13 mouse cellular contexts compared by ENCODE assay signal in genomic region chr10:44599331-44599963, GRCm38 (mm10).
DNase-seq lines count a peak whose midpoint lies in the region; ATAC-seq and TF ChIP-seq lines count a peak whose summit lies in the region.
"Had no signal": no experiment of that assay in that cellular context is flagged by ENCODE, and none has a peak within 500 bp of the region (broad histone marks: within the 10 kb centered on the region; RNA-seq: fewer than 3 reads in every experiment).

No protein-coding gene starts in this region.

- TF ChIP-seq EP300 in MEL (IDR thresholded peaks at IDR 0.05; ENCODE audit: low read depth in 1 of 2, low read length in 2 of 2): peak in 1 of 2 experiments; percentile 37; a peak in 2 of 4 replicates

- H3K9ac ChIP-seq in liver, adult 2 months (ENCODE audit: low read depth, low read length): no peak overlapping the region
- no peak overlapping the region for H3K9ac ChIP-seq in liver, embryonic 11.5 days (ENCODE audit: low read depth, low read length)
- no peak overlapping the region for H3K9ac ChIP-seq in MEL (ENCODE audit: control insufficient read depth, low read depth, low read length, poor library complexity, severe bottlenecking)
- H3K9ac ChIP-seq in embryonic facial prominence, embryonic 15.5 days: no peak overlapping the region
- H3K9ac ChIP-seq in kidney, embryonic 15.5 days: no peak overlapping the region
- H3K9ac ChIP-seq: hindbrain, embryonic 13.5 days; limb, embryonic 15.5 days had no signal

- 70% methylated on average over 10 of the region's 10 CpGs for WGBS in liver, adult 2 months
- WGBS in liver, embryonic 11.5 days: 46% methylated on average over 10 of the region's 10 CpGs
- WGBS in embryonic facial prominence, embryonic 15.5 days: 38% methylated on average over 10 of the region's 10 CpGs
- 67% methylated on average over 10 of the region's 10 CpGs for WGBS in kidney, embryonic 15.5 days

- no peaks in the 10 kb centered on the region for H3K4me1 ChIP-seq in liver, adult 2 months (ENCODE audit: control insufficient read depth, insufficient read depth, low read length)
- H3K4me1 ChIP-seq in liver, embryonic 11.5 days (replicated peaks; ENCODE audit: control insufficient read depth, insufficient read depth, low read length): no peaks in the 10 kb centered on the region
- peaks cover 0 to 13% of the 10 kb centered on the region in 2 experiments; a peak in 2 of 4 replicates for H3K4me1 ChIP-seq in MEL (ENCODE audit: control insufficient read depth in 1 of 2, insufficient read depth in 2 of 2, low read length in 2 of 2)
- peaks cover 13% of the 10 kb centered on the region; the same call in 1 of the 2 replicates for H3K4me1 ChIP-seq in embryonic facial prominence, embryonic 15.5 days
- H3K4me1 ChIP-seq in kidney, embryonic 15.5 days: no peaks in the 10 kb centered on the region
- H3K4me1 ChIP-seq: heart, embryonic 10.5 days had no signal

- H3K27ac ChIP-seq in liver, adult 2 months (replicated peaks; ENCODE audit: insufficient read depth, low read depth, low read length): peak overlapping the region; percentile 76
- H3K27ac ChIP-seq in liver, embryonic 11.5 days (ENCODE audit: low read depth, low read length): no peak overlapping the region
- H3K27ac ChIP-seq in MEL (ENCODE audit: control insufficient read depth, low read depth, low read length): no peak overlapping the region
- no peak overlapping the region for H3K27ac ChIP-seq in embryonic facial prominence, embryonic 15.5 days (replicated peaks)
- H3K27ac ChIP-seq in kidney, embryonic 15.5 days: no peak overlapping the region
- H3K27ac ChIP-seq: heart, embryonic 10.5 days; hindbrain, embryonic 13.5 days; limb, embryonic 15.5 days had no signal

- H3K36me3 ChIP-seq in liver, adult 2 months (ENCODE audit: control insufficient read depth, insufficient read depth, low read length): no peaks in the 10 kb centered on the region
- H3K36me3 ChIP-seq in liver, embryonic 11.5 days (ENCODE audit: control insufficient read depth, insufficient read depth, low read length): no peaks in the 10 kb centered on the region
- H3K36me3 ChIP-seq in MEL (ENCODE audit: control insufficient read depth in 1 of 2, insufficient read depth in 2 of 2, low read length in 2 of 2): no peaks in the 10 kb centered on the region; a peak in 1 of 4 replicates
- no peaks in the 10 kb centered on the region for H3K36me3 ChIP-seq in embryonic facial prominence, embryonic 15.5 days
- H3K36me3 ChIP-seq in kidney, embryonic 15.5 days: no peaks in the 10 kb centered on the region
- H3K36me3 ChIP-seq: heart, embryonic 10.5 days; hindbrain, embryonic 13.5 days; limb, embryonic 15.5 days had no signal

- H3K79me2 ChIP-seq in liver, adult 2 months (ENCODE audit: control insufficient read depth, insufficient read depth, low read length): no peaks in the 10 kb centered on the region
- no peaks in the 10 kb centered on the region for H3K79me2 ChIP-seq in MEL (ENCODE audit: control insufficient read depth, insufficient read depth, low read length, poor library complexity)

- no peak overlapping the region for H3K4me2 ChIP-seq in liver, embryonic 11.5 days
- peak overlapping the region; percentile 27; the same call in 1 of the 2 replicates for H3K4me2 ChIP-seq in embryonic facial prominence, embryonic 15.5 days (replicated peaks)
- no peak overlapping the region for H3K4me2 ChIP-seq in kidney, embryonic 15.5 days
- H3K4me2 ChIP-seq: hindbrain, embryonic 13.5 days; limb, embryonic 15.5 days had no signal

- ATAC-seq in liver, embryonic 11.5 days (replicated peaks; ENCODE audit: low FRiP score): no peak
- no peak for ATAC-seq in embryonic facial prominence, embryonic 15.5 days (ENCODE audit: insufficient number of reproducible peaks, low FRiP score, low TSS enrichment, low read depth)
- peak; percentile 55; the same call in 1 of the 2 replicates for ATAC-seq in megakaryocyte, adult 5-6 weeks (ENCODE audit: poor library complexity, severe bottlenecking)
- no peak for ATAC-seq in kidney, embryonic 15.5 days (replicated peaks; ENCODE audit: low FRiP score)

- TF ChIP-seq CTCF in liver, adult 2 months (IDR thresholded peaks at IDR 0.05; ENCODE audit: low read depth, low read length): no peak
- TF ChIP-seq CTCF in MEL (IDR thresholded peaks at IDR 0.05 in 2 of 3, conservative IDR thresholded peaks at IDR 0.05 in 1 of 3; ENCODE audit: control insufficient read depth in 1 of 3, insufficient read depth in 1 of 3, low read depth in 2 of 3, low read length in 3 of 3, poor library complexity in 1 of 3, severe bottlenecking in 1 of 3): no peak

- H3K27me3 ChIP-seq in liver, adult 2 months (ENCODE audit: control insufficient read depth, insufficient read depth, low read length): no peaks in the 10 kb centered on the region
- H3K27me3 ChIP-seq in liver, embryonic 11.5 days (replicated peaks; ENCODE audit: control insufficient read depth, insufficient read depth, low read length): no peaks in the 10 kb centered on the region
- H3K27me3 ChIP-seq in MEL (ENCODE audit: control insufficient read depth in 1 of 2, insufficient read depth in 2 of 2, low read length in 2 of 2): no peaks in the 10 kb centered on the region
- H3K27me3 ChIP-seq in embryonic facial prominence, embryonic 15.5 days: no peaks in the 10 kb centered on the region
- no peaks in the 10 kb centered on the region for H3K27me3 ChIP-seq in kidney, embryonic 15.5 days
- H3K27me3 ChIP-seq: hindbrain, embryonic 13.5 days; limb, embryonic 15.5 days had no signal

- no peak overlapping the region for H3K4me3 ChIP-seq in liver, adult 2 months (ENCODE audit: insufficient read depth, low read depth, low read length)
- no peak overlapping the region for H3K4me3 ChIP-seq in liver, embryonic 11.5 days (ENCODE audit: low read depth, low read length)
- no peak overlapping the region for H3K4me3 ChIP-seq in MEL (ENCODE audit: control insufficient read depth in 1 of 2, insufficient read depth in 1 of 2, low read depth in 2 of 2, low read length in 2 of 2)
- no peak overlapping the region for H3K4me3 ChIP-seq in embryonic facial prominence, embryonic 15.5 days (replicated peaks)
- no peak overlapping the region for H3K4me3 ChIP-seq in kidney, embryonic 15.5 days (replicated peaks)
- H3K4me3 ChIP-seq: heart, embryonic 10.5 days; hindbrain, embryonic 13.5 days; limb, embryonic 15.5 days had no signal

- H3K9me3 ChIP-seq in liver, embryonic 11.5 days (ENCODE audit: control insufficient read depth, low read length): no peaks in the 10 kb centered on the region
- H3K9me3 ChIP-seq in MEL (replicated peaks; ENCODE audit: insufficient read depth, low read length): no peaks in the 10 kb centered on the region
- H3K9me3 ChIP-seq in embryonic facial prominence, embryonic 15.5 days (replicated peaks): no peaks in the 10 kb centered on the region
- no peaks in the 10 kb centered on the region for H3K9me3 ChIP-seq in kidney, embryonic 15.5 days (replicated peaks)
- H3K9me3 ChIP-seq: heart, embryonic 10.5 days; hindbrain, embryonic 13.5 days; limb, embryonic 15.5 days had no signal

- DNase-seq in liver, adult 2 months (ENCODE audit: extremely low read depth, low read depth, low spot score): no peak
- no peak for DNase-seq in liver, embryonic 11.5 days (ENCODE audit: low spot score)
- DNase-seq in MEL (ENCODE audit: low read depth, low spot score): peak; percentile 30
- no peak for DNase-seq in cerebellum, postnatal 36 days
- DNase-seq: adrenal gland, postnatal 25 days; cerebellum, adult 11 months; kidney, adult 2 months had no signal

- TF ChIP-seq RAD21 in MEL (IDR thresholded peaks at IDR 0.05; ENCODE audit: low read depth, low read length): no peak

- no peak for TF ChIP-seq POLR2A in liver, adult 2 months (IDR thresholded peaks at IDR 0.05; ENCODE audit: extremely low read depth, insufficient read depth, low read length)
- no peak for TF ChIP-seq POLR2A in MEL (IDR thresholded peaks at IDR 0.05; ENCODE audit: control insufficient read depth in 1 of 2, insufficient read depth in 1 of 2, low read depth in 1 of 2, low read length in 2 of 2, poor library complexity in 1 of 2)

TF ChIP-seq in MEL, 35 proteins besides CTCF, POLR2A, EP300 and RAD21:
- TF ChIP-seq ETS1 (IDR thresholded peaks at IDR 0.05; ENCODE audit: low read depth, low read length): 0 out of 2 replicates have a peak, but pooled peaks have one; percentile 6
- no peak for TF ChIP-seq NRF1 (IDR thresholded peaks at IDR 0.05; ENCODE audit: insufficient read depth, low read depth, low read length, poor library complexity, severe bottlenecking)
- TF ChIP-seq TBP (IDR thresholded peaks at IDR 0.05; ENCODE audit: low read depth, low read length): peak; percentile 52; the same call in 1 of the 2 replicates
